Mouse (Mus musculus) G1E (cell line): ENCODE measurements around the gene Gabbr1. TPM values are rescaled to one million over a fixed set of nuclear protein-coding genes. Genes with fewer than 3 reads are reported as not detected.

Experiments
- ATAC-seq: 2 replicates; pipeline ENCODE4 v1.8.0; 2016; ENCODE audit warnings: mild to moderate bottlenecking; ENCODE audit not compliant: insufficient number of reproducible peaks, poor library complexity, low FRiP score, severe bottlenecking; ENCODE audit errors: extremely low read depth
- DNase-seq: peaks from one replicate; pipeline ENCODE4 v3.0.0; 2012; ENCODE audit warnings: low spot score
- H3K27me3 ChIP-seq: 2 replicates; pipeline ENCODE4 v1.6.1; 2012; ENCODE audit warnings: mild to moderate bottlenecking, low read length, inconsistent platforms; ENCODE audit not compliant: insufficient read depth
- H3K36me3 ChIP-seq: replicated peaks from 2 replicates; pipeline ENCODE3; 2012; ENCODE audit warnings: mild to moderate bottlenecking, inconsistent platforms
- H3K4me1 ChIP-seq: 2 replicates; pipeline ENCODE4 v1.6.1; 2012; ENCODE audit warnings: low read depth, low read length, inconsistent platforms, mixed read lengths; ENCODE audit not compliant: insufficient read depth
- H3K4me3 ChIP-seq: 2 replicates; pipeline ENCODE4 v1.5.1; 2012; ENCODE audit warnings: low read depth, mild to moderate bottlenecking, inconsistent platforms, low read length, moderate library complexity, mixed read lengths
- H3K9me3 ChIP-seq: replicated peaks from 2 replicates; pipeline ENCODE4 v1.6.1; 2012; ENCODE audit warnings: inconsistent platforms
- CTCF ChIP-seq: IDR thresholded peaks from 2 replicates; pipeline ENCODE4 v1.5.1; 2012; ENCODE audit warnings: low read depth, low read length, inconsistent platforms, mixed read lengths
- GATA1 ChIP-seq: IDR thresholded peaks from 2 replicates; pipeline ENCODE4 v1.6.1; 2012; ENCODE audit warnings: borderline replicate concordance, low read length, inconsistent platforms, mixed read lengths
- GATA2 ChIP-seq: IDR thresholded peaks from 2 replicates; pipeline ENCODE4 v1.6.1; 2012; ENCODE audit warnings: low read depth, low read length, inconsistent platforms, borderline replicate concordance
- POLR2AphosphoS5 ChIP-seq: IDR thresholded peaks from 2 replicates; pipeline ENCODE4 v1.6.1; 2012; ENCODE audit warnings: low read depth, low read length, inconsistent platforms; ENCODE audit not compliant: insufficient replicate concordance
- TAL1 ChIP-seq: conservative IDR thresholded peaks from 2 replicates; pipeline ENCODE4 v1.6.1; 2012; ENCODE audit warnings: low read depth, low read length, inconsistent platforms, mixed read lengths
- polyA plus RNA-seq: library from polyadenylated mRNA; stranded (reverse); fragments of >175 nt; gene quantifications from 2 replicates; pipeline ENCODE4 v1.2.3, GENCODE M21; 2012
- total RNA-seq, 2 experiments: library from RNA; stranded (forward) in 1 of 2; stranded (reverse) in 1 of 2; fragments of 200-1000 nt in 1 of 2; fragments of >200 nt in 1 of 2; fragmentation: Nextera tagmentation in 1 of 2; gene quantifications; 2 replicates each; pipeline ENCODE4 v1.2.3; 2014 to 2017

The Gabbr1 gene
- total and polyA plus RNA-seq, 3 experiments: 11.7 to 36.4 (median 31.9) TPM

GRCm38 (mm10) chr17:37049570-37050310 lies 4.0 kb downstream of the Gabbr1 start:
- Histone ChIP-seq H3K4me1 (peaks cover 48% of the 10 kb centered on the region), H3K9me3 (no peaks in the 10 kb centered on the region), H3K27me3 (peaks cover 17% of the 10 kb centered on the region; the same call in 1 of the 2 replicates), H3K36me3 (peaks cover 37% of the 10 kb centered on the region), H3K4me3 (no peak overlapping the region)
- DNase-seq (no peak), ATAC-seq (no peak)
- no peak for TF ChIP-seq GATA2
- TF ChIP-seq TAL1: no peak
- TF ChIP-seq POLR2AphosphoS5: no peak
- no peak for TF ChIP-seq CTCF
- TF ChIP-seq GATA1: no peak

GRCm38 (mm10) chr17:37050399-37050798 lies 4.6 kb downstream of the Gabbr1 start:
- ATAC-seq (no peak), DNase-seq (no peak)
- H3K4me3 ChIP-seq: no peak overlapping the region
- TF ChIP-seq GATA1 (no peak), CTCF (no peak), GATA2 (no peak), TAL1 (no peak), POLR2AphosphoS5 (no peak)
- peaks cover 14% of the 10 kb centered on the region; the same call in 1 of the 2 replicates for H3K27me3 ChIP-seq
- peaks cover 44% of the 10 kb centered on the region for H3K36me3 ChIP-seq
- peaks cover 46% of the 10 kb centered on the region for H3K4me1 ChIP-seq
- no peaks in the 10 kb centered on the region for H3K9me3 ChIP-seq

- TF ChIP-seq GATA1 (no peak), GATA2 (no peak), TAL1 (no peak), POLR2AphosphoS5 (no peak), CTCF (no peak)
- Histone ChIP-seq H3K4me3 (no peak overlapping the region), H3K4me1 (peaks cover 41% of the 10 kb centered on the region), H3K9me3 (no peaks in the 10 kb centered on the region), H3K27me3 (peaks cover 11% of the 10 kb centered on the region; the same call in 1 of the 2 replicates), H3K36me3 (peaks cover 49% of the 10 kb centered on the region)
- DNase-seq: no peak
- no peak for ATAC-seq
These were observed 5.1 kb downstream of the Gabbr1 start for GRCm38 (mm10) chr17:37050876-37051275.

GRCm38 (mm10) chr17:37051745-37052144 lies 6.0 kb downstream of the Gabbr1 start:
- no peak for ATAC-seq
- H3K27me3 ChIP-seq: peaks cover 9% of the 10 kb centered on the region; the same call in 1 of the 2 replicates
- peaks cover 56% of the 10 kb centered on the region for H3K36me3 ChIP-seq

GRCm38 (mm10) chr17:37056957-37057356 lies 11.2 kb downstream of the Gabbr1 start:
- Histone ChIP-seq H3K36me3 (peaks cover 47% of the 10 kb centered on the region), H3K4me1 (peaks cover 12% of the 10 kb centered on the region), H3K9me3 (no peaks in the 10 kb centered on the region), H3K4me3 (no peak overlapping the region), H3K27me3 (no peaks in the 10 kb centered on the region)
- TF ChIP-seq CTCF (no peak), GATA2 (no peak), POLR2AphosphoS5 (no peak)
- no peak for DNase-seq
- ATAC-seq: no peak

More at GRCm38 (mm10) chr17:37051745-37052144, 6.0 kb downstream of the Gabbr1 start:
- Histone ChIP-seq H3K4me3 (no peak overlapping the region), H3K4me1 (peaks cover 36% of the 10 kb centered on the region), H3K9me3 (no peaks in the 10 kb centered on the region)
- no peak for TF ChIP-seq CTCF
- TF ChIP-seq GATA1: no peak
- no peak for TF ChIP-seq TAL1
- no peak for TF ChIP-seq GATA2
- TF ChIP-seq POLR2AphosphoS5: no peak
- no peak for DNase-seq

GRCm38 (mm10) chr17:37061435-37061834 lies 15.7 kb downstream of the Gabbr1 start:
- Histone ChIP-seq H3K4me1 (no peaks in the 10 kb centered on the region), H3K27me3 (no peaks in the 10 kb centered on the region), H3K9me3 (no peaks in the 10 kb centered on the region), H3K36me3 (peaks cover 55% of the 10 kb centered on the region), H3K4me3 (no peak overlapping the region)
- no peak for DNase-seq
- no peak for ATAC-seq
- TF ChIP-seq GATA1: no peak
